Mouse (Mus musculus): ENCODE measurements around the gene Tent4b. TPM values are rescaled to one million over a fixed set of nuclear protein-coding genes. Genes with fewer than 3 reads are reported as not detected.

Tent4b gene
- polyA plus RNA-seq, 1 experiment from 2014 or later = 12.5 TPM

DNA sequence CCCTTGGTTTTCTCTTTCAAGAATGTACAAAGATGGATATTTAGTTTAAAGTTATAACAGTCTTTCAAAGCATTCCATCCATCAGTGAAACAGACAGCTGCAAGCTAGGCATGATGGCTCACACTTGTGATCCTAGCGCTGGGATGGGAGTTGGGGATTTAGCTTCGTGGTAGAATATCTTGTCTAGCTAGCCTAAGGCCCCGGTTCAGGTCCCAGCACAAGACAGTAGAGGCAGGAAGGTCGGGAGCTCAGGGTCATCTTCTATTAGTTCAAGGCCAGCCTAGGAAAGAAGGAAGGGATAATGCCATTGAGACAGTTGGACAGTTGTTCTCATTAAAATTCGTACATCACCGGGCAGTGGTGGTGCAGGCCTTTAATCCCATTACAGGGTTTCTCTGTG lies 13.3 kb upstream of the Tent4b start:
- no peaks in the 10 kb centered on the region for H3K9me3 ChIP-seq (ENCODE audit: control insufficient read depth, low read length)
- no peaks in the 10 kb centered on the region for H3K27me3 ChIP-seq (ENCODE audit: control insufficient read depth, insufficient read depth, low read length)
- H3K4me2 ChIP-seq (ENCODE audit: low read depth, low read length, severe bottlenecking) = no peak overlapping the region
- H3K4me3 ChIP-seq (ENCODE audit: low read depth, low read length) = no peak overlapping the region
- H3K36me3 ChIP-seq (ENCODE audit: control insufficient read depth, insufficient read depth, low read length) = no peaks in the 10 kb centered on the region
- ATAC-seq (replicated peaks; ENCODE audit: low FRiP score) (no peak), DNase-seq (ENCODE audit: low spot score) (no peak)
- no peak overlapping the region for H3K27ac ChIP-seq (ENCODE audit: low read depth, low read length)
- H3K4me1 ChIP-seq (replicated peaks; ENCODE audit: control insufficient read depth, insufficient read depth, low read length) = no peaks in the 10 kb centered on the region
- 84% methylated on average over 6 of the region's 6 CpGs for WGBS
- H3K9ac ChIP-seq (ENCODE audit: low read length) = no peak overlapping the region

GRCm38 (mm10) chr8:88197328-88197727 lies 1.7 kb upstream of the Tent4b start:
- no peak for ATAC-seq (replicated peaks; ENCODE audit: low FRiP score)
- Histone ChIP-seq H3K4me3 (ENCODE audit: low read depth, low read length) (no peak overlapping the region), H3K9me3 (ENCODE audit: control insufficient read depth, low read length) (no peaks in the 10 kb centered on the region), H3K9ac (ENCODE audit: low read length) (no peak overlapping the region), H3K4me2 (ENCODE audit: low read depth, low read length, severe bottlenecking) (no peak overlapping the region), H3K36me3 (ENCODE audit: control insufficient read depth, insufficient read depth, low read length) (no peaks in the 10 kb centered on the region), H3K27me3 (ENCODE audit: control insufficient read depth, insufficient read depth, low read length) (no peaks in the 10 kb centered on the region), H3K4me1 (replicated peaks; ENCODE audit: control insufficient read depth, insufficient read depth, low read length) (peaks cover 6% of the 10 kb centered on the region), H3K27ac (ENCODE audit: low read depth, low read length) (no peak overlapping the region)
- DNase-seq (ENCODE audit: low spot score) = no peak
- WGBS = 69% methylated on average over 3 of the region's 3 CpGs

- Histone ChIP-seq H3K4me3 (ENCODE audit: low read depth, low read length) (peak overlapping the region; percentile 94), H3K36me3 (ENCODE audit: control insufficient read depth, insufficient read depth, low read length) (no peaks in the 10 kb centered on the region), H3K9me3 (ENCODE audit: control insufficient read depth, low read length) (no peaks in the 10 kb centered on the region), H3K4me1 (replicated peaks; ENCODE audit: control insufficient read depth, insufficient read depth, low read length) (peaks cover 6% of the 10 kb centered on the region), H3K27me3 (ENCODE audit: control insufficient read depth, insufficient read depth, low read length) (no peaks in the 10 kb centered on the region), H3K9ac (ENCODE audit: low read length) (peak overlapping the region; percentile 79), H3K4me2 (ENCODE audit: low read depth, low read length, severe bottlenecking) (peak overlapping the region; percentile 75), H3K27ac (ENCODE audit: low read depth, low read length) (peak overlapping the region; percentile 92)
- DNase-seq (ENCODE audit: low spot score) (peak; percentile 64), ATAC-seq (replicated peaks; ENCODE audit: low FRiP score) (no peak)
- under 1% methylated on average over 10 of the region's 10 CpGs for WGBS
These were observed 465 bp upstream of the Tent4b start for GRCm38 (mm10) chr8:88198551-88198944.

- Histone ChIP-seq H3K4me2 (ENCODE audit: low read depth, low read length, severe bottlenecking) (peak overlapping the region; percentile 94), H3K4me1 (replicated peaks; ENCODE audit: control insufficient read depth, insufficient read depth, low read length) (peaks cover 7% of the 10 kb centered on the region), H3K27ac (ENCODE audit: low read depth, low read length) (peak overlapping the region; percentile 92; the same call in 1 of the 2 replicates)
These were observed 938 bp downstream of the Tent4b start for GRCm38 (mm10) chr8:88199700-88200601.

DNA sequence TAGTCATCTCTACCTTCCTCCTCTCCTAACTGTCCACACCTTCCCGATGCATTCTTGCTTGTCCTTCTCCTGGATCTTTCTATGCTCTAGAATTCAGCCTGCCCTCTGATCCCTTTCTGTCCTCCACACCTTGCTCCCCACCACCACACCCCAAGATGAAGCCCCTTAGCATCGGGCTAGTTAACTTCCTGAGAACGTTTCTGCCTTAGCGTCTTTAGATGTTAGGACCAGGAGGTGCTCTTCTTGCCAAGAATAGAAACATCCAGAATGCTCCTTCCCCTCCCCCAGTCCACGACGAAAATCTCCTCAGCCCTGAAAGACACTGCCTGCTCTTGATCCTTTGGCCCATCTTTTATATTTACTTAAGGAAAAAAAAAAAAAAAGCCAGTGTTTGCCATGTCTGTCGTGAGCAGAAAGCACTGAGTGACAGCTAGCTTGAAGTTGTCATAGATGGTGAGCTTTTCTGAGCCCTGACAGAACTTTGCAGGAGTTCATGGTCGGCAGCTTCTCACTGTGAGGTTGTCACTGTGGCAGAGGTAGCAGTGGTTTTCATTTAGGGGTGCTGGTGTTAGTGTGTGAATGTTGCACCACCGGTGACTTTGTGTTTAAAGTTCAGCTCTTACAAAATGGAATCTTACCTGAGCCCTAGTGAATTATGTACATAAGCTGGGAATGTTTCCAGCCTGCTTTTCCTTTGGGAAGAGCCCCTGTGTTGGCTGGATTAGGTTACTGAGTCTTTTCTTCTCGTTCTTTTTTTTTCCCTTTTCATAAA lies 1.9 kb downstream of the Tent4b start:
- Histone ChIP-seq H3K36me3 (ENCODE audit: control insufficient read depth, insufficient read depth, low read length) (no peaks in the 10 kb centered on the region), H3K9ac (ENCODE audit: low read length) (peak overlapping the region; percentile 79), H3K27ac (ENCODE audit: low read depth, low read length) (no peak overlapping the region), H3K27me3 (ENCODE audit: control insufficient read depth, insufficient read depth, low read length) (no peaks in the 10 kb centered on the region), H3K9me3 (ENCODE audit: control insufficient read depth, low read length) (no peaks in the 10 kb centered on the region), H3K4me2 (ENCODE audit: low read depth, low read length, severe bottlenecking) (peak overlapping the region; percentile 94), H3K4me3 (ENCODE audit: low read depth, low read length) (peak overlapping the region; percentile 94), H3K4me1 (replicated peaks; ENCODE audit: control insufficient read depth, insufficient read depth, low read length) (peaks cover 8% of the 10 kb centered on the region)
- 29% methylated on average over 10 of the region's 10 CpGs for WGBS
- ATAC-seq (replicated peaks; ENCODE audit: low FRiP score) = no peak
- DNase-seq (ENCODE audit: low spot score) = no peak

More at GRCm38 (mm10) chr8:88199700-88200601, 938 bp downstream of the Tent4b start:
- DNase-seq (ENCODE audit: low spot score) = peak; percentile 77
- H3K9ac ChIP-seq (ENCODE audit: low read length) = peak overlapping the region; percentile 79
- ATAC-seq (replicated peaks; ENCODE audit: low FRiP score) = peak; percentile 39
- no peaks in the 10 kb centered on the region for H3K9me3 ChIP-seq (ENCODE audit: control insufficient read depth, low read length)
- no peaks in the 10 kb centered on the region for H3K36me3 ChIP-seq (ENCODE audit: control insufficient read depth, insufficient read depth, low read length)
- WGBS = under 1% methylated on average over 78 of the region's 117 CpGs
- no peaks in the 10 kb centered on the region for H3K27me3 ChIP-seq (ENCODE audit: control insufficient read depth, insufficient read depth, low read length)
- peak overlapping the region; percentile 94 for H3K4me3 ChIP-seq (ENCODE audit: low read depth, low read length)

DNA sequence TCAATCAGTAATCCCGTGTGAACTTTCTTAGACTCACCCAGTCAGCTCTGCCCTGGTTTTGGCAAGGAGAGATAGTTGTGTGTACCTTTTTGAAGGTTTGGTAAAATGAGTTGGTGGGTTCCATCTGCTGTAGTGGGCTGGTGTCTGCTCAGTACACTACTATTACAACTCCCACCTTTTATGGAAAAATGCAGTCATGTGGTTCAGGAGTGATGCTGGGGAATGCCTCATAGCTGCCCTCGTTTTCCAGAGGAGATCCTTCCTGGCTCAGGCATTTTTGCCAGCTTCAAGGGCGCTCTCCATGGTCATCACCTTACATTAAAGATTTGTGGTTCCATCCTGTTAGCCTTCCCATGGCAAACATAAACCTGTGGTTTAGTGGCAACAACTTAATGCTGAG lies 2.6 kb downstream of the Tent4b start:
- no peaks in the 10 kb centered on the region for H3K9me3 ChIP-seq (ENCODE audit: control insufficient read depth, low read length)
- peak overlapping the region; percentile 94; the same call in 1 of the 2 replicates for H3K4me2 ChIP-seq (ENCODE audit: low read depth, low read length, severe bottlenecking)
- H3K36me3 ChIP-seq (ENCODE audit: control insufficient read depth, insufficient read depth, low read length) = no peaks in the 10 kb centered on the region
- H3K27ac ChIP-seq (ENCODE audit: low read depth, low read length) = no peak overlapping the region
- H3K4me3 ChIP-seq (ENCODE audit: low read depth, low read length) = no peak overlapping the region
- no peak for ATAC-seq (replicated peaks; ENCODE audit: low FRiP score)
- no peaks in the 10 kb centered on the region for H3K27me3 ChIP-seq (ENCODE audit: control insufficient read depth, insufficient read depth, low read length)
- 38% methylated on average over 3 of the region's 3 CpGs for WGBS
- no peak overlapping the region for H3K9ac ChIP-seq (ENCODE audit: low read length)
- peaks cover 8% of the 10 kb centered on the region for H3K4me1 ChIP-seq (replicated peaks; ENCODE audit: control insufficient read depth, insufficient read depth, low read length)
- DNase-seq (ENCODE audit: low spot score) = no peak

DNA sequence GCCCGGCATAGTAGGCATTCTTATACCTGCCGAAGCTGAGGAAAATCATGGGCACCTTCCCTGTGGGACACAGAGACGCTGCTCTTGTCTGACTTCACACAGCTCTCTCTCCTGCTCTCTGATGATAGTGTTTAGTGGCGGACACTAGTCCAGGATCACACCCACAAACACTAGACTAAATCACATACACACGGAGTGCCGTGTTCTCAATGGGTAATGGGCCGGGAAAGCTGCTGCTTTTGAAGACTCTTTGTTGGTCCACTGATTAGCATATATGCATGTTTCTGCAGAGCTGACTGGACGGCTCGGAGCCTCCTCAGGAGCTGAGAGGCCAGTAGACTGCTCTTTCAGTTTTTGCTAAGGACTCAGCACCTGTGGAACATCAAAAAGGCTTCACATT lies 7.0 kb downstream of the Tent4b start:
- Histone ChIP-seq H3K4me2 (ENCODE audit: low read depth, low read length, severe bottlenecking) (no peak overlapping the region), H3K36me3 (ENCODE audit: control insufficient read depth, insufficient read depth, low read length) (no peaks in the 10 kb centered on the region), H3K4me3 (ENCODE audit: low read depth, low read length) (no peak overlapping the region), H3K27ac (ENCODE audit: low read depth, low read length) (no peak overlapping the region), H3K9me3 (ENCODE audit: control insufficient read depth, low read length) (no peaks in the 10 kb centered on the region), H3K9ac (ENCODE audit: low read length) (no peak overlapping the region), H3K4me1 (replicated peaks; ENCODE audit: control insufficient read depth, insufficient read depth, low read length) (peaks cover 6% of the 10 kb centered on the region), H3K27me3 (ENCODE audit: control insufficient read depth, insufficient read depth, low read length) (no peaks in the 10 kb centered on the region)
- DNase-seq (ENCODE audit: low spot score) (no peak), ATAC-seq (replicated peaks; ENCODE audit: low FRiP score) (no peak)
- 77% methylated on average over 9 of the region's 9 CpGs for WGBS

- WGBS = 92% methylated on average over 7 of the region's 7 CpGs
- no peak overlapping the region for H3K27ac ChIP-seq (ENCODE audit: low read depth, low read length)
These were observed 8.3 kb downstream of the Tent4b start for GRCm38 (mm10) chr8:88207121-88207821.

More at GRCm38 (mm10) chr8:88207121-88207821, 8.3 kb downstream of the Tent4b start:
- H3K9ac ChIP-seq (ENCODE audit: low read length) = no peak overlapping the region
- no peak overlapping the region for H3K4me2 ChIP-seq (ENCODE audit: low read depth, low read length, severe bottlenecking)
- ATAC-seq (replicated peaks; ENCODE audit: low FRiP score) (no peak), DNase-seq (ENCODE audit: low spot score) (no peak)
- H3K4me3 ChIP-seq (ENCODE audit: low read depth, low read length) = no peak overlapping the region
- H3K4me1 ChIP-seq (replicated peaks; ENCODE audit: control insufficient read depth, insufficient read depth, low read length) = 0 out of 2 replicates have a peak, but pooled peaks cover 2% of the 10 kb centered on the region
- H3K27me3 ChIP-seq (ENCODE audit: control insufficient read depth, insufficient read depth, low read length) = no peaks in the 10 kb centered on the region
- no peaks in the 10 kb centered on the region for H3K36me3 ChIP-seq (ENCODE audit: control insufficient read depth, insufficient read depth, low read length)
- H3K9me3 ChIP-seq (ENCODE audit: control insufficient read depth, low read length) = no peaks in the 10 kb centered on the region
